Mouse (Mus musculus) heart, postnatal 36 days (tissue): Measurements from ENCODE around the gene Fyn. TPM values are rescaled to one million over a fixed set of nuclear protein-coding genes. Genes with fewer than 3 reads are reported as not detected.

Experiments used
- DNase-seq, 2 experiments: peaks; one replicate each; pipeline ENCODE4 v3.0.0; 2021 to 2022
- intact Hi-C: fragments of 180-260 bp; cut with DNase I; formaldehyde crosslinking; loops from one replicate; pipeline ENCODE4 v1.15.1; 2025
- total RNA-seq, 2 experiments: library from RNA; stranded (reverse); gene quantifications; 2 replicates each; pipeline ENCODE4 v1.2.3; 2021

The Fyn gene
- total RNA-seq, 2 experiments from 2014 or later = 32.1 to 35.1 TPM

DNA sequence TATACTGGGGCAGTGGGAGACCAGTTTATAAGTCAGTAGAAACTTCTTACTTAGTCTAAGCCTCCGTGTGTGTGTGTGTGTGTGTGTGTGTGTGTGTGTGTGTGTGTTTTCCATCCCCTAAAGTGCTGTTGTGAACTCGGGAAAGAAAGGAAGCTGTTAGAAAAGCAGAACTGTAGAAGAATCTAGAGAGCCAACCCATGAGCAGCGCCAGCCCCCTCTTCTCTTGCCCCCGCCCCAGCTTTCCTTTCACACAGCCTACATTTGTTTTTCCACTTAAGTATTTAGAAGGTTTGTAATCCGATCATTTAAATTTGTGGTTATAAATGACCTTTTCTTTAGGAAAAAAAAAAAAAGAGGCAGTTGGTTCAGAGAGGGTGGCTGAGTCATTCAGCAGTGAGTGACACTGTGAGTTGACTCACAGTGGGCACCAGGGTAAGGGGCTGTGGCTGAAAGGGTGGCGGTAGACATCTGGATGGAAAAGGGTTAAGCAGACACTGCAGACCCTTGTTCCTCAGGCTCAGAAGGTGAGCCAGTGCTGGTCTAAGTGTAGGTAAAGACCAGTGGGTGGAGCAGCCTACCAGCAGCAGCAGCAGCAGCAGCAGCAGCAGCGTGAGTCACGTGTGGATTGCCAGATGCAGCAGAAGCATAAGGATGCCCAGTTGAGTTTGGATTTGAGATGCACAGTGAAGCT, 66.2 kb downstream of the Fyn start:
- no peak for DNase-seq
- intact Hi-C loops = no loop called here

DNA sequence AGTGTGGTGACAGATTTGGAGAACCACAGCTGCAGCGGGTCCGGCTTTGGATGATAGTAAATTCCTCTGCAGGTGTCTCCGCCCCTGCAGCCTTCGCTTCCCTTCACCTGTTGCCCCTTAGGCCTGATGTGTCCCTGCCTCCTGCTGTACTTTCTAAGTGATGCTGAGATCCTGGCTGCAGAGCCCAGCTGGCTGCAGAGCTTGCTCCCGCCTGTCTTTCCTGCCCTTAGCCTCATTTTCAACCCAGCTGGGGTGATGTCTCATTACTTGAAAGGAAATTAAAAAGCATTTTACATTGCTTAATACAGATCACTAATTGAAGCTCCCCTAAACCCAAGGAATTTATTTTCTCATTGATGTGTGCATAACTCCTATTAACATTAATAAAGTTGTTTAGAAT, 70.2 kb downstream of the Fyn start:
- no peak for DNase-seq
- intact Hi-C loops = loop anchor here (2.0 kb wide), 1 partner anchor 14 kb away; no protein-coding TSS in a partner anchor

DNA sequence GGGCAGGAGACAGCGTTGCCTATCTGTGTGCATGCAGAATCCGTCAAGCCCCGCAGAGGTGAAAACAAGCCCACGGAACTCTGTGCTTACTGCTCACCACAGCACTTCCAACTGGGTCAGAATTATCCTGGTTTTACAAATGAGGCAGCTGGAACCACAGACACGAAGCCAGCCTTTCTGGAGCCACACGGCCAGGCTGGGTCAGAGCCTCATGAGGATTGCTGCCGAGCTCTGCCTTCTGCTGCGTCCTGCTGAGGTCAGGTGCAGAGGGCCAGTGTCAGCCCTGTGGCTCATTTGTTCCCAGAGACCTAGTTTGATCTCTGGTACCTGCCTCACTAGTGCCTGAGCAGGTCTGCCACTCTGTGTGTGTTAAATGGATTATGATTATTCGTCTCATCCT, 71.9 kb downstream of the Fyn start:
- intact Hi-C loops = no loop called here
- no peak for DNase-seq

DNA sequence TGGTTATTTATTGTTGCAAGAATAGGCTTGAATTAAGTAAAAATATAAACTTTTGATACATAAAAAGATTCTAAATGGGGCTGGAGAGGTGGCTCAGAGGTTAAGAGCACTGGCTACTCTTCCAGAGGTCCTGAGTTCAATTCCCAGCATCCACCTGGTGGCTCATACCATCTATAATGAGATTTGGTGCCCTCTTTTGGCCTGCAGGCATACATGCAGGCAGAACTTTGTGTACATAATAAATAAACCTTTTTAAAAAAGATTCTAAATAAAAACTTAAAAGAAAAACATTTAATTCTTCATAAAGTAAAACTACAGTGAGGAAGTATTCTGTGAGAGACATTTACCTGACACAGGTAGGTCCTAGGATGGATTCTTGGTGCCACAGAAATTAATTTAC, 73.0 kb downstream of the Fyn start:
- intact Hi-C loops = no loop called here
- DNase-seq = no peak

DNA sequence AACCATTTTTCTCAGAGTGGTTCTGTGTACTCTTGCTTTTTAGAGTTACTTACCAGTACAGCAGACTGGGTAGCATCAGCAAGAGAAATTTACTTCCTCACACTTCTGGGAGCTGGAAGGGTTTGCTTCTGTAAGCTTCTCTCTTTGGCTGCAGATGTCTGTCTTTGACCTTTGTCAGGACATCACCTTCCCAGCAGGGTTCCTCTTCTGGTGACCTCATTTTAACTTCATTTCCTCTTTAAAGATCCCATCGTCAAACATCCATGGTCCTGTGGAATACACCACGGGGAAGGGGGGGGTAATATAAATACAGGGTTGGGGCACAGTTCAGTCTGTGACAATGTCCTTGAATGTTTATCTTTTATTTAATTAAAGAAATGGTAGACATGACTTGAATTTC, 74.5 kb downstream of the Fyn start:
- no peak for DNase-seq
- intact Hi-C loops = no loop called here

DNA sequence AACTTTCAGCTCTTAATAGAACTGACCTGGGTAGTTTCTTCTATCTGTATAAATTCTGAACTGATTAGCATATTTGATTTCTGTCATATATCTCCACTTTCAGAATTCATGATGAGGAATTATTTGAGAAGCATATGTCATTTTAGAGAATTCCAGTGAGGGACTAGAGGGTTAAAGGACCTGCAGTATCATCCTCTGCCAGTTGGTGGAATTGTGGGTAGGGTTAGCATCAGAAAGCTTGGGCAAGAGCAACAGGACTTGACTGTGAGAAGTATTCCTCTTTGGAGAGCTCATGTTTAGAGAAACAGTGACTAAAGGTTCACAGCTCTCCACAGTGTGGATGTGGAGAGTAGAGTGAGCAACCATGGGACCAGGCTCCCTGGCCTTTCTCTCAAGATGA, 75.3 kb downstream of the Fyn start:
- intact Hi-C loops = no loop called here
- DNase-seq = no peak

DNA sequence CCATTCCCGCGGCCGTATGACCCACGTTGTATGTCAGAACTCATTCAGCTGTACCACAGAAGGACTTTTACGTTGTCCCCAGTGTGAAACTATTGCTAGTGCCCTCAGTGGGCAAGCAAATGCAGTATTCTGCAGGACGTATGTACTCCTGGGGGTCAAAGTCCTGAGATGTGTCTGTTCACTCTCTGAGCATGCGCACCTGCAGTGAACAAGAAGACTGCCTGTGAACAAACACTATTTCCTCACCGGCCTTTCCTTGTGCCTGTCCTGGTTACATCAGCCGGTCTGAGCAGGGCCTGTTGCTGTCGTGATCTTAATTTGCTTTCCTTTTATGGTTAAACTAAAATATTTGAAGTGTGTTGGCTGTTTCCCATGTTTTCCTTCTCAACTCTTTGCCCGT, 77.2 kb downstream of the Fyn start:
- intact Hi-C loops = loop anchor here (5.0 kb wide), 1 partner anchor 274 kb away; no protein-coding TSS in a partner anchor
- DNase-seq = no peak

DNA sequence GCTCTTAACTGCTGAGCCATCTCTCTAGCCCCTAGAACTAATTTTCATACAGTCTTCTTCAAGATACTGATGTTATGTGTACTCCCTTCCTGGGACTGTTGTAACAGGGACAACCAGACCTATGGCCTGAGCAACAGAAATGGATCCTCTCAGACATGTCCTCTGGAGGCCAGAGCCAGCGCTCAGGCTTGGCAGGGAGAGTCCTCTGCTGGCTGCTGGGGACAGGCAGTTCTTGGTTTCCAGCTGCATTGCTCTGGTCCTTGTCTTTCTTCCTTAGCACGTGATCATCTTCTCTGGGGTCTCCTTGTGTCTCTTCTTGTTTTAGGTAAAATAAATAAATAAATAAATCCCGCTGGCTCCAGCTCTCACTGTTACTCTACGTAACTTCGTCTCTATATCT, 78.1 kb downstream of the Fyn start:
- intact Hi-C loops = loop anchor here (5.0 kb wide), 1 partner anchor 274 kb away; no protein-coding TSS in a partner anchor
- DNase-seq = no peak

DNA sequence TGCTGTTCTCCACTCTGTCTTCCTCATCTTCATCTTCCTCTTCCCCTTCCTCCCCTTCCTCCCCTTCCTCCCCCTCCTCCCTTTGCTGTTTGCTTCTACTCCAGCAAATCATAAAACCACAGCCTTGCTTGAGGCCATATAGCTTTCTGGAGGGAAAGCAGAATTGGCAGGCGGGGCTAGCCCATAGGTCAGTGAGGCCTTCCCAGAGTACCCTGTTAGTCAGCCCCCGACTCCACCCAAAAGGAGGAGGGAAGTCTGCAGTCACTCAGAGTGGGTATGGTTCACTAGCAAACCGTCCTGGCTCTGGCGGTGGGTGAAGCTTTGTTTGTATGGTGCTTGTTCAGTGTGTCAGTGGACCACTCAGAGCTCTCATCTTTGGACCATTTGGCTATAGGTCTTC, 80.5 kb downstream of the Fyn start:
- intact Hi-C loops = loop anchor here (2.0 to 5.0 kb wide), 3 partner anchors 78 to 277 kb away; no protein-coding TSS in a partner anchor
- no peak for DNase-seq

DNA sequence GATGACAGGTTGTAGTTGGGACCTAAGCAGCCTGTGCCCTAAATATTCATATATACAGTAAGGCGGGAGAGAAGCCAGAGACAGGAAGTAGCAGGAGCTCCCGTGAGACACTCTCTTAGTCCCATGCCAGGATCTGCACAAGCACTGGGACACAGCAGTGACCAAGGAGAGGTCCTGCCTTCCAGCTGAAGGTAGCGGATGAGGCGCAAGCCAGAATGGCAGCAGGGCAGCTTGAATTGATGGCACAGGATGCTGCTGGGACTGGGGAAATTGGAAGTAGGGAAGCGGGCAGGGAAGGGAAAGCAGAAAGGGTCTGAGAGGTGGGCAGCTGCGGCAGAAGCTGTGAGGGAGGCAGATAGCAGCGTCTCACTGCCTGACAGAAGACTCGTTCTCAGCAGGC, 81.7 kb downstream of the Fyn start:
- no peak for DNase-seq
- intact Hi-C loops = loop anchor here (5.0 kb wide), 1 partner anchor 43 kb away; no protein-coding TSS in a partner anchor

DNA sequence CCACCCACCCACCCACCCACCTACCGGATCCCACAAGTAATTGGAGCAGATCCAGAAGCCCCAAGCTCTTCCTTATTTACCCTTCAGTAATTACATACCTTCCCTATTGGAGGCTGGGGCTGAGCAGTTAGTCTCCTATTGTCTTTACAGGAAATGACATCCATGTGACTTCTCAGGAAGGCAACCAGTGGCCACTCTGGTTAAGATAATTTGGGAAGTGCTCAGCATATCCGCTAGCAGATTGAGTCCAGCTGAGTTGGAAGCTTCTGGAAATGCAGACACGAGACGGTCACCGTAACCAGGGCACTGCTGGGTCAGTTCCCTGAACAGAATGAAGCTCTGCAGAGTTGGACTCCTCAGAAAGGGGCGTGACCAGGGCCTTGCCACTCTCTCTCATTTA, 82.4 kb downstream of the Fyn start:
- intact Hi-C loops = loop anchor here (5.0 kb wide), 1 partner anchor 44 kb away; no protein-coding TSS in a partner anchor
- peak in 1 of 2 experiments; percentile 43 for DNase-seq

DNA sequence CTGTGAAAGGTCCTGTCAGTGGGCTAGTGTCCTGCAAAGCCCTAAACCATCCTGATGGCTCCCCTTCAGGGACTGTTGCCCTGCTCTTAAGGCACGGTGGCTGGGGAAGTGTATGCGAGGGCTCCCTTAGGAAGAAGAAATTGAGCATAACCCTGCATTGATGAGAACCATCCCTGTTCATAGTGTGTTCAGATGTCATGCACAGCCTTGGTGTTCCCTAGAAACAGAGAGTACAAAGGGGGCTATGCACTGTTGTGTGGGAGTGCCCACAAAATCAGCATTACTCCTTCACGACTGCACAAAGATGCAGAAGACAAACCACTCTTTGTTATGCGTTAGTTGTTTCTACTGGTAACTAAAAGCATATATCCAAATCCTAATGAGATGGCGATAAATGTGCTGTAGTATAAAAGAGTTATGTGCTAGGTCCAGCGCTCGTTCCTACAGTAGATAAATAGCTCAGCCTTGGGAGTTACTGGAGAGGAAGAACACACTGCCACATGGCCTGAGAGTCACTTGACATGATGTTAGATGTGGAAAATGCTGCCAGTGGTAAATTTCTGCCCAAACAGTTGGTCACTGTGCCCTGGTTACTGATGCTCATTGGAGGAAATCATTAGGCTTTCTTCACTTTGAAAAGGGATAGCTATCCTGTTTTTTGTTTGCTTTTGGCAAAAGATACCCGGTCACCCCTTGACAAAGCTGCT, 83.4 kb downstream of the Fyn start:
- intact Hi-C loops = loop anchor here (5.0 kb wide), 1 partner anchor 45 kb away; no protein-coding TSS in a partner anchor
- no peak for DNase-seq

DNA sequence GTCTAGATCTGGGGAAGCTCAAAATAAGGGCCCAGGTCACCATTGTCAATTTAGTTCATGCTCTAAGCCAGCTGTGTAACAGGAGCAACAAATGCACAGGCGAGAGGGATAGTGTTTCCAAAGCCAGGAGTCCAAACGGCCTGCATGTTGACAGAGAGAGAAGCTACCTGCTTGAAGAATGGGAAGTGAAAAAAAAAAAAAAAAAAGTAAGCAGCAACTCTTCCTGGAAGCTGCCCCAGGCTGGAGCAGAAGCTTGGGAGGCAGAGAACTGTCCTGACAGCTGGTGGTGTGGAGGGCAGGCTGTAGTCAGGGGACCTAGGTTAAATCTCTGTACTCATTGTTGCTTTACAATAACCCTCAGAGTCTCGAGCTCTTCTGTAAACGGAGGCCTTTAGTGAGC, 86.7 kb downstream of the Fyn start:
- intact Hi-C loops = no loop called here
- DNase-seq = no peak

DNA sequence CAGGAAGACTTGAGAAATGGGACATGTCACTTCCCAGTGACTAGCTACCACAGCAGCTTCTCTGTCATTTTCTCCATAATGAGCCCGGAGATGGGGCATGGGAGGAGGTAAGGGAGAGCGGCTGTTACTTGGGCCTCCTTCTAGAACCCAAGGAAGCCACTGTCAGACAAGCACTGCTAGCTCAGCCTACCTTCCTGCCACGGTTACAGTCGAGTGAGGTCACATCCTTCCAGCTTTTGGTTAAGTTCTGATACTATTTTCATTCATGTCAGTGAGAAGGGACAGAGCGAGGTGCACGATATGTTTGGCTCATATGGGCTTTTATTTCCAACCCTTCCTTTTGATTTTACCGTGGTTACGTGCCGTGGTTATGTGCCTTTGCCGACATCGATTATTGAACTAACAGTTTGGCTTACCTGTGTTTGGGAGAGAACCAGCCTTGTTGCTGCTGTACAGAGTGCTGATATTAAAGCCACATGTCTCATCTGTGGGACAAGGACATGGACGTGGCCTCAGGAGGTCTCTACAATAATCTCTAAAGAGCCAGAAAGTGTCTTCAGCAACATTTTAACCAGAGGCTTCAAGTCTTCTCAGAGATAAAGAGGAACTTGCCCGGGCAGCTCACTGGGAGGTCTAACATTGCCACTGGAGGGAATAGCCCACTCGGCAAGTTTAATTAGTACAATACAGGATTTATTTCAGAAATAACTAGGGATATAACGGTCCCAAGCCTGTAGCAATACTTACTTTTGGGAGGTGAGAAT, 87.4 kb downstream of the Fyn start:
- intact Hi-C loops = no loop called here
- no peak for DNase-seq

DNA sequence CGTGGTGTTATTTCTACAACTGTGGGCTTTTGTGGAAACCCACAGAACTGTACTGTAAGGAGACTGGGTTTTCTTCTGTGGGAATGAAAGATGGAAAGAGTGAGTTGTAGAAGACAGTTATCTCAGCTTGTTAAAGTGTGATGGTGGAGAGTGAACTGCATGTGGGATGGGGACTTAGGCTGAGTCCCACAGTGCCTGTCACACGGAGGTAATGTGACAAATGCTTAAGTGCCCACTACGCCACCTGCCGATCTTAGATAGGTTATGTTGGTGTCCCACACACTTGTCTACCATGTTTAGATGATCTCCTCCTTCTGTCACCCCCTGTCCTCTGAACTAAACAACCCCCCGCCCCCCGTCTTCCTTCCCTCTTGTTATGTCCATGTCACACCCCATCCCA, 88.1 kb downstream of the Fyn start:
- intact Hi-C loops = no loop called here
- DNase-seq = no peak

DNA sequence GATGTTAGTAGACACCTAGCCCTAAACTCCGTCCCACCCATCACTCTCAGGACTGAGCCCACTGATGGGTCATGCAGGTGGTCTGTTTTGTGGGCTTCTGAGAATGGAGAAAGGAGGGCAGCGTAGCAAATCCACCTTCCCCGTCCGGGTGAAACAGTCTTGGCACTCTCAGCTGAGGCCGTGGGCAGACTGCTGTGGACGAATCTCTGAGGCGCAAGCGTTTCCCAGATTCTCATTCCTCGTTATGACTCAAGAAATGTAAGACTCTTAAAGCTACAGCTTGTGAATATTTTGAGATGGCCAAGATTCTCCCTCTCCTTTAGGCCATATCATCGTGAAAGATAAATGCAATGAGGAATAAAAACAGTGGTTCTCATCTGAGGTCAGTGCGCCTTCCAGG, 88.6 kb downstream of the Fyn start:
- intact Hi-C loops = no loop called here
- DNase-seq = no peak

DNA sequence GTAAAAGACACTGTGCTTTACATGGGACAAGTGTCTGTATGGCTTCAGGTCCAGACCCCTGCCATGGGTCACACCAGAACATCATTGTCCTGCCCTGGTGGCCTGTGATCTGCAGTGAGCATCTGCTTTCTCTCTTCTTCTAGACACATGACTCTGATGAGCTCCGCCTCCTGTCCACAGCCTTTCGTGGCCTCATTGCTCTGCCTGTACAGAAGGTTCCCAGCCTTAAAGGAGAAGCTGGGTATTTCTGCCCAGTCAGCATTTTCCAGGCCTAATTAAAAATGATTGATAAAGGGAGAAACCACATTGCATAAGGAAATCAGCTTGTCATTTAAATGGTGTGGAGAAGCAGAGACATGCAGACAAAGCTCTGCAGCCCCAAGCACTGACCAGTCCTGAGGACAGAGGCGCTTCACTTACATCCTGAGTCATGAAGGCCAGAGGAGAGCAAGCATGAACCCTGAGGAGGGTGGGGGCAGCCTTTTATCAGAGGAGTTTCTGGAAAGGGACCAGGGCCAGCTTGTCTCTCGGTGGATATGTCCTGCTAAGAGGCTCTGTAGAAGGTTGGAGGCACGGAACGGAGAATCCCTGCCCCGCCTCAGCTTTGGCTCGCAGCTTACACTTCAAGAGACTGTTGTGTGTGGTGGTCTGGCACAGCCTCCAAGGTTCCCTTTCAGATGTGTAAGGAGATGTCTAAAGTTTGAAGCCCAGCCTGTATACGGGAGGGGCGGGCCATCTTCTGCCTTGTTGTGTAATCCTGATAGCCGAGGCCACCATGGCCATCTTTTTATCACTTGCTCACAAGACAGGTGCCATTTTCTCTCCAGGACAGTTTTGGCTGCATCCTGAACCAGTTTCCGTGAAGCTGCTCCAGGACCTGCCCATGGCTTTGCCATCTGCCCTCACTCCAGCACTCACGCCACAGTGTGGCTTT, 90.4 kb downstream of the Fyn start:
- intact Hi-C loops = no loop called here

DNA sequence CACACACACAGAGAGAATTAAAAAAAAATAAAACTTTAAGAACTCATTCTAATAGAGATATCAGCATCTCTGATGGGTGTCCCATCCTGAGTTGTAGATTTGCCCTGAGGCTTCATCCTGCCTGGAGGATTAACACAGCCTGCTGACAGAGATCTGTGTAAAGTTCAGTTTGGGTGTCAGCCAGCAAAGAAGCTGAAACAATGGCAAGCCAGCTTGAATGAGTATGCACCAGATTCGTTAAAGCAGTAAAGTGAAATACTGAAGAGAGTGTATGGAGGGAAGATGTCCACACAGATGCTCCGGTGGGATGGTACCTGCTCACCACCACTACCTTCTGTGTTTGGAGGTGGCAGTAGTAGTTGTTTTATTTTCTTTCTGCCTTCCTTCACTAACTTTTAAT, 92.0 kb downstream of the Fyn start:
- intact Hi-C loops = loop anchor here (5.0 kb wide), 2 partner anchors 42 to 218 kb away; no protein-coding TSS in a partner anchor
- DNase-seq = no peak

More for the DNA sequence above, 90.4 kb downstream of the Fyn start:
- no peak for DNase-seq

DNA sequence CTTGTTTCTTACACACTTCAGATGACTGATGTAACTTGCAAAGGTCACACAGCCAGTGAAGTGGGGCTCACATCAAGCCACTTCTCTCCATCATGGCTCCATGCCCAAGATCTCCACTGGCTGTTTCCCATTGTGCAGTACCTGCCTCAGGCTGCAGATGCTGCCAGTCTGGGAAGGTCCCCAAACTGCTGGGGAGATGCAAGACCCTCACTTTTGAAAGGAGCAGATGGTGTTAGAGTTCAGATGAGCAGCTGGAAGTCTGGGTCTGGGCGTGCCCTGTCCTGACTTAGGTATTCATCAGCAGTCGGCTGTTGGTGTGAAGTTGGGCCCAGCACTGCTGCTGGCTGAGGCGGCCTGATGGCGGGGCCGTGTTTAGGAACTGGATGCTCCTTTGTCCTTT, 93.3 kb downstream of the Fyn start:
- no peak for DNase-seq
- intact Hi-C loops = loop anchor here (5.0 kb wide), 2 partner anchors 40 to 220 kb away; no protein-coding TSS in a partner anchor

DNA sequence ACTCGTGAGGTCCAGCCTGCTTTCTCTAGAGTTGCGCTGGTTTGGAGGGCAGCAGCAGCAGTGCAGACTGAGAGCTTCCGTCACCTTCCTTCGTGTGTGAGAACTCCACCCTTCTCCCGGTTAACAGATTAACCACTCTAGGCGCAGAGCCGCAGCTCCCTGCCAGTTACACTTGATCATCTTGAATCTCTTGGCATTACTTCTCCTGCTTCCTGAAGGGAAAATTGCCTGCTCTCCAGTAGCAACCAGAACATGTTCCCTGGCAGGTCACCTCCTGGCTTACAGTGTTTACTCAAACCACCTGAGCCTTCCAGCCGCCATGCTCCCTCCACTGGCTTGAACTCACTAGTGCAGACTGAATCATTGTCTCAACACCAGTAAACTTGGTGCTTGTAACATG, 94.1 kb downstream of the Fyn start:
- no peak for DNase-seq
- intact Hi-C loops = loop anchor here (5.0 kb wide), 2 partner anchors 40 to 220 kb away; no protein-coding TSS in a partner anchor
